Mouse (Mus musculus) hindbrain, embryonic 13.5 days (tissue): ENCODE data around the gene Acad10. TPM values are rescaled to one million over a fixed set of nuclear protein-coding genes. Genes with fewer than 3 reads are reported as not detected.
"Not testable (repeated sequence)": the region's sequence is repeated elsewhere in the genome, so short reads cannot be mapped to it uniquely, and the experiment has no call there.

Source experiments
- ATAC-seq: fragments of 200-750 bp; cut with Nextera tagmentation; 2 replicates; pipeline ENCODE4 v1.8.0; 2017; ENCODE audit warnings: moderate TSS enrichment; ENCODE audit not compliant: low FRiP score
- H3K27ac ChIP-seq: fragments of 300-500 bp; sonication (generic); 2 replicates; pipeline ENCODE4 v1.5.1; 2015; ENCODE audit warnings: inconsistent platforms, mild to moderate bottlenecking, moderate library complexity
- H3K27me3 ChIP-seq: fragments of 300-500 bp; sonication (generic); 2 replicates; pipeline ENCODE4 v1.6.1; 2015; ENCODE audit warnings: mild to moderate bottlenecking, inconsistent platforms
- H3K36me3 ChIP-seq: fragments of 300-500 bp; sonication (generic); 2 replicates; pipeline ENCODE4 v1.6.1; 2015; ENCODE audit warnings: mild to moderate bottlenecking, inconsistent platforms
- H3K4me1 ChIP-seq: fragments of 300-500 bp; sonication (generic); replicated peaks from 2 replicates; pipeline ENCODE4 v1.6.1; 2015; ENCODE audit warnings: inconsistent platforms
- H3K4me2 ChIP-seq: fragments of 300-500 bp; sonication (generic); 2 replicates; pipeline ENCODE4 v1.6.1; 2015; ENCODE audit warnings: inconsistent platforms, mild to moderate bottlenecking, moderate library complexity
- H3K4me3 ChIP-seq: fragments of 300-500 bp; sonication (generic); 2 replicates; pipeline ENCODE4 v1.5.1; 2015; ENCODE audit warnings: mild to moderate bottlenecking, inconsistent platforms
- H3K9ac ChIP-seq: fragments of 300-500 bp; sonication (generic); 2 replicates; pipeline ENCODE4 v1.6.1; 2015; ENCODE audit warnings: mild to moderate bottlenecking, inconsistent platforms
- H3K9me3 ChIP-seq: fragments of 300-500 bp; sonication (generic); 2 replicates; pipeline ENCODE4 v1.6.1; 2016; ENCODE audit warnings: inconsistent platforms
- WGBS: fragments of 180-500 bp; shearing (Covaris S2); methylation state at CpG from one replicate; pipeline ENCODE4 v1.1.7; 2015; 5-methylcytosine and 5-hydroxymethylcytosine counted together
- polyA plus RNA-seq: library from polyadenylated mRNA; unstranded; fragments of >200 nt; fragmentation: Nextera tagmentation; extraction: Ambion mirVana; gene quantifications from 2 replicates; pipeline ENCODE4 v1.2.1, GENCODE M21; 2015

Gene Acad10
- polyA plus RNA-seq, 1 experiment from 2014 or later, result 1.9 TPM

DNA sequence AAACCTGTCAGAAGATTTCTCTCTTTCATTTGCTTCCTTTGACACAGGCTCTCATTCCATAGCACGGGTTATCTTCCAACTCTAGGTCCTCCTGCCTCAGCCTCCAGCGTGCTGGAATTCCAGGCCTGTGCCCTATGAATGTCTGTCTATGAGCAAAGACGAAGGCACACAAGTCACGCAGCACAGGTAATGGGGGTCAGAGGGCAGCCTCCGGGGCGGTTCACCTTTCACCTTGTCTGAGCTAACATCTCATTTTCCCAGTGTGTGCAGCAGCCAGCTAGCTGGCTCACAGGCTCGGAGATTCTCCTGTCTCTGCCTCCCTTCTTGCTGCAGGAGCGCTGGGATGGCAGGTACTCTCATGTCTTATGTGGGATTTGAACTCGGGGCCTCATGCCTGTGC is 20.7 kb downstream of the Acad10 start:
- H3K4me1 ChIP-seq, result no peaks in the 10 kb centered on the region
- H3K9me3 ChIP-seq, result no peaks in the 10 kb centered on the region
- H3K4me2 ChIP-seq, result no peak overlapping the region
- H3K27me3 ChIP-seq, result no peaks in the 10 kb centered on the region
- ATAC-seq, result no peak
- H3K9ac ChIP-seq, result no peak overlapping the region
- H3K36me3 ChIP-seq, result no peaks in the 10 kb centered on the region
- no peak overlapping the region for H3K4me3 ChIP-seq
- 89% methylated on average over 9 of the region's 9 CpGs for WGBS
- no peak overlapping the region for H3K27ac ChIP-seq

DNA sequence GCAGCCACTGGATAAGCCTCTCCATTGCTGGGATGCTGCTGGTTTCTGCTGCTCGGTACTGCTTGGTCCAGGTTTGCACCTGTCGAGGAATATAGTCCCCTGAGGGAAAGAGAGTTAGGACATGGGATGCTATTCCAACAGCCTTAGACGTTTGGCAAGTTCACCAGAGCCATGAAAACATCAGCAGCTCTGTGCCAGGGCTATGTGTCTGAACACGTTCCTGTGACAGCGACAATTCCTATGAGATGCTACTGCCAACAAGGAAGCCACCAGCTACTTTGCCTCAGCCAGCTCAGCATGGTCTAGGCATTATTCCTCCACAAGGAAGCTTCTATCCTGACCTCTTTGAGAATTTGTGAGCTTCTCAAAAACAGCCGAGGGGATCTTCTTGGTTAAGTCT is 23.0 kb downstream of the Acad10 start:
- H3K4me3 ChIP-seq, result no peak overlapping the region
- no peak overlapping the region for H3K4me2 ChIP-seq
- no peak overlapping the region for H3K9ac ChIP-seq
- no peaks in the 10 kb centered on the region for H3K27me3 ChIP-seq
- H3K27ac ChIP-seq, result no peak overlapping the region
- no peak for ATAC-seq
- peaks cover 4% of the 10 kb centered on the region; the same call in 1 of the 2 replicates for H3K4me1 ChIP-seq
- no peaks in the 10 kb centered on the region for H3K9me3 ChIP-seq
- WGBS, result 91% methylated on average over 6 of the region's 6 CpGs
- H3K36me3 ChIP-seq, result no peaks in the 10 kb centered on the region

- WGBS, result 93% methylated on average over 5 of the region's 5 CpGs
- no peak overlapping the region for H3K4me2 ChIP-seq
- no peak overlapping the region for H3K4me3 ChIP-seq
- H3K27ac ChIP-seq, result no peak overlapping the region
- H3K9me3 ChIP-seq, result no peaks in the 10 kb centered on the region
- ATAC-seq, result no peak
- no peaks in the 10 kb centered on the region for H3K27me3 ChIP-seq
- no peaks in the 10 kb centered on the region for H3K36me3 ChIP-seq
- no peak overlapping the region for H3K9ac ChIP-seq
- peaks cover 4% of the 10 kb centered on the region; the same call in 1 of the 2 replicates for H3K4me1 ChIP-seq
Measured at GRCm38 (mm10) chr5:121634668-121635067, 25.6 kb downstream of the Acad10 start.

GRCm38 (mm10) chr5:121632804-121633203 is 27.5 kb downstream of the Acad10 start:
- WGBS, result 38% methylated on average over 3 of the region's 3 CpGs
- Histone ChIP-seq H3K9ac (no peak overlapping the region), H3K9me3 (no peaks in the 10 kb centered on the region), H3K27me3 (no peaks in the 10 kb centered on the region), H3K4me1 (peaks cover 4% of the 10 kb centered on the region; the same call in 1 of the 2 replicates), H3K4me3 (no peak overlapping the region), H3K4me2 (no peak overlapping the region), H3K36me3 (no peaks in the 10 kb centered on the region), H3K27ac (no peak overlapping the region)
- ATAC-seq, result no peak

- H3K9me3 ChIP-seq, H3K9ac ChIP-seq, ATAC-seq, H3K36me3 ChIP-seq, H3K4me1 ChIP-seq, H3K27me3 ChIP-seq, H3K27ac ChIP-seq, H3K4me3 ChIP-seq, H3K4me2 ChIP-seq: not testable (repeated sequence)
- 62% methylated on average over 9 of the region's 9 CpGs for WGBS
Measured at GRCm38 (mm10) chr5:121631106-121631647, 29.1 kb downstream of the Acad10 start.

DNA sequence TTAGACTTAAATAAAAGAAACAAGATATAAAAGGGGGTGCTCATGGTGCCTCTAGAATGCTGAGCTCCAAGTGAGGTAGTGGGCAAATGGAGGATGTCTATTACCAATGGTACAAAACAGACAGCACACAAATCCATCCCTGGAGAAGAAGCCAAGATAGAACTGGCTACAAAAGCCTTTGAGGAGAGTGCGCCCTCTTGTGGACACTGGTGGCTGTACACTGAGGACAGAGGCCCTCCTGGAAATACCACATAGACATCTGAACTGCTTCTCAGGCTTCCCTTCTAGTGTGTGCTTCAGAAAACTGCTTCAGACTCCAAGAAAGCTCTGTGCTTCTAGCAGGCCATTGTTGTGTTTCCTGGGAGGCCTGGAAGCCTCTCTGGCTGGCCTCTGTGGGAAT is 32.4 kb downstream of the Acad10 start:
- H3K4me2 ChIP-seq, result no peak overlapping the region
- no peak overlapping the region for H3K4me3 ChIP-seq
- H3K9ac ChIP-seq, result no peak overlapping the region
- H3K27ac ChIP-seq, result no peak overlapping the region
- H3K4me1 ChIP-seq, result peaks cover under 1% of the 10 kb centered on the region; the same call in 1 of the 2 replicates
- H3K27me3 ChIP-seq, result no peaks in the 10 kb centered on the region
- H3K36me3 ChIP-seq, result no peaks in the 10 kb centered on the region
- no peaks in the 10 kb centered on the region for H3K9me3 ChIP-seq
- no peak for ATAC-seq
- 0% methylated on average over 1 of the region's 1 CpGs for WGBS

DNA sequence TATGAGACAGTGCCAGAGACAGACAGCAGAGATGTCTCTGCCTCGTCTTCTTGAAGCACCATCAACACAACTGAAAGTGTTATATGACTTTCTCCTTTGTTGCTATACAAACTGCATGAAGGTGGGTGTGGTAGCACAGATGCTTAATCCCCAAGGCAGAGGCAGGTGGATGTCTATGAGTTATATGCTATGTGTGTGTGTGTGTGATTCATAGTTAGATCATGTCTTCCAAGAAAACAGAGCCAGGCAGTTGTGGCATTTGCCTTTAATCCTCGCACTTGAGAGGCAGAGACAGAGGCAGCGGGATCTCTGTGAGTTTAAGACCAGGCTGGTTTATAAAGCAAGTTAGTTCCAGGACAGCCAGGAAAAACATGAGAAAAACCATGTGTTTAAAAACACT is 37.1 kb downstream of the Acad10 start:
- Histone ChIP-seq H3K27ac (no peak overlapping the region), H3K36me3 (no peaks in the 10 kb centered on the region), H3K9ac (no peak overlapping the region), H3K4me3 (no peak overlapping the region), H3K4me2 (no peak overlapping the region), H3K27me3 (no peaks in the 10 kb centered on the region), H3K4me1 (peaks cover 14% of the 10 kb centered on the region), H3K9me3 (no peaks in the 10 kb centered on the region)
- ATAC-seq, result no peak
- 91% methylated on average over 3 of the region's 3 CpGs for WGBS

DNA sequence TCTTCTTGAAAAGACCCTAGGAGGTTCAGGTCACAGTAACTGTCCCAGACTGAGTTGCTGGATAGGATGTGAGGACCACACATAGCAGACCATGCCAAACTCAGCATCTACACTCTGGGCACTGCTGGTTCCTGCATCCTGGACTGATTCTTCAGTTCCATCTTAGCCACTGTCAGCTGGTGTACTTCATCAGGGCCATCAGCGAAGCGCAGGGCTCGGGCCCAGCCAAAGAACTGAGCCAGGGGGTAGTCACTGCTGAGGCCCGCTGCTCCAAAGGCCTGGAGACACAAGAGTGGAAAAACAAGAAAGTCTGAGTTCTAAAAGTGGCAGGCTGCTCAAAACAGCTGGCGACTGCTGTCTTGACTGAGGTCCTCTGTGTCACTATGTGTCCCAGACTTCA is 39.2 kb downstream of the Acad10 start:
- no peak for ATAC-seq
- Histone ChIP-seq H3K36me3 (no peaks in the 10 kb centered on the region), H3K9me3 (no peaks in the 10 kb centered on the region), H3K4me1 (peaks cover 19% of the 10 kb centered on the region), H3K4me3 (no peak overlapping the region), H3K27me3 (no peaks in the 10 kb centered on the region), H3K9ac (no peak overlapping the region), H3K27ac (no peak overlapping the region), H3K4me2 (no peak overlapping the region)
- 97% methylated on average over 5 of the region's 5 CpGs for WGBS

GRCm38 (mm10) chr5:121618592-121619513 is 41.5 kb downstream of the Acad10 start, which contains the start of gene Acad12:
TSS of gene Acad12 (minus strand) at chr5:121618938.
- Histone ChIP-seq H3K4me3 (peak within 1 kb of the TSS; percentile 75), H3K36me3 (no peaks in the 10 kb centered on the region), H3K9me3 (no peaks in the 10 kb centered on the region), H3K4me1 (peaks cover 19% of the 10 kb centered on the region), H3K9ac (peak within 1 kb of the TSS; percentile 86), H3K4me2 (peak within 1 kb of the TSS; percentile 89), H3K27me3 (no peaks in the 10 kb centered on the region), H3K27ac (peak within 1 kb of the TSS; percentile 80)
- WGBS, result under 1% methylated on average over 46 of the region's 58 CpGs
- peak; percentile 82 for ATAC-seq

GRCm38 (mm10) chr5:121614921-121615320 is 45.4 kb downstream of the Acad10 start:
- not testable (repeated sequence) for ATAC-seq, H3K9ac ChIP-seq, H3K27ac ChIP-seq, H3K9me3 ChIP-seq, H3K27me3 ChIP-seq, H3K36me3 ChIP-seq, H3K4me2 ChIP-seq, H3K4me3 ChIP-seq
- H3K4me1 ChIP-seq, result peaks cover 12% of the 10 kb centered on the region
- WGBS, result 83% methylated on average over 3 of the region's 3 CpGs

GRCm38 (mm10) chr5:121612036-121612435 is 48.3 kb downstream of the Acad10 start:
- H3K27me3 ChIP-seq, result no peaks in the 10 kb centered on the region
- no peak overlapping the region for H3K4me3 ChIP-seq
- H3K9me3 ChIP-seq, result no peaks in the 10 kb centered on the region
- WGBS, result 87% methylated on average over 6 of the region's 6 CpGs
- H3K4me2 ChIP-seq, result no peak overlapping the region
- H3K9ac ChIP-seq, result no peak overlapping the region
- no peak for ATAC-seq
- no peaks in the 10 kb centered on the region for H3K36me3 ChIP-seq
- no peaks in the 10 kb centered on the region for H3K4me1 ChIP-seq
- H3K27ac ChIP-seq, result no peak overlapping the region

DNA sequence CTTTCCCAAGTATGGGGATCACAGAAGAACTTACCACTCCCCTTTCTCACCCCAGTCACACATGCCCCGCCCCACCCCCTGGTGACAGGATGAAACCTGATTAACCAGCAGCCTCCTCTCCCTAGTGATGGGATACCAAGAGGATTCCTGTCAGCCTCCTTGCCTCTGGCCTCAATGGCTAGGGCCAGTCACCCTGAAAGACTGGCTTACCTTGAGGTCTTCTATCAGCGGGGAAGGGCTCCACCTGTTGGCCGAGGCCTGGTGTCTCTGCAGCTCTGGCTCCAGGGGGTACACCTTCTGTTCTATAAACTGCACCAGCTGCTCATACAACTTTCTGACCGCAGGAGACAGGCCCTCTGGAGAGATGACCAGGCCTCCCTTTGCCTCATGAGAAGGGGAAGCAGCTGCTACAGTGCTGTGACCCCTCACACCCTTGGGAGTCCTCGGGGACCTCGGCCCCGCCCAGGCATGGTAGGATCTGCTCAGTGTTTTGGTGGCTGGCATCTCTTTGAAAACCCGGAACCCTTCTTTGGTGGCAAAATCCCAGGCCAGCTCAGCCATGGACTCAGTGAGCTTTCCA is 50.7 kb downstream of the Acad10 start:
- H3K9ac ChIP-seq, H3K4me1 ChIP-seq, H3K36me3 ChIP-seq, H3K27ac ChIP-seq, H3K4me3 ChIP-seq, H3K4me2 ChIP-seq, ATAC-seq, H3K27me3 ChIP-seq, H3K9me3 ChIP-seq: not testable (repeated sequence)
- 52% methylated on average over 8 of the region's 8 CpGs for WGBS
